Mouse (Mus musculus) liver, postnatal 0 days (tissue): ENCODE results near the gene Pgap1.

Experiments used
- CTCF ChIP-seq: sonication (generic); IDR thresholded peaks from 2 replicates; pipeline ENCODE4 v1.5.1; 2016; ENCODE audit warnings: antibody characterized with exemption, low read depth
- EP300 ChIP-seq: IDR thresholded peaks from 2 replicates; pipeline ENCODE4 v1.6.1; 2016; ENCODE audit warnings: antibody characterized with exemption, low read depth, mild to moderate bottlenecking

GRCm38 (mm10) chr1:54438340-54439079 is 119.0 kb downstream of the Pgap1 start, which contains the start of gene Gtf3c3:
- no peak for TF ChIP-seq CTCF
- no peak for TF ChIP-seq EP300
